Mouse (Mus musculus): ENCODE data around the gene Cyp2d22. TPM values are rescaled to one million over a fixed set of nuclear protein-coding genes. Genes with fewer than 3 reads are reported as not detected.
"Not testable (repeated sequence)": the region's sequence is repeated elsewhere in the genome, so short reads cannot be mapped to it uniquely, and the experiment has no call there.

Cyp2d22 gene
- total RNA-seq (2021): 10 to 100 TPM; 40.3 to 41.1 TPM

GRCm38 (mm10) chr15:82379871-82380713 lies at the start of gene Cyp2d22:
Gene Cyp2d22 (minus strand): TSS chr15:82380260.
- no peak for DNase-seq (ENCODE audit: extremely low spot score in 1 of 2, low spot score in 1 of 2)

- DNase-seq (ENCODE audit: extremely low spot score in 1 of 2, low spot score in 1 of 2): no peak
Measured at GRCm38 (mm10) chr15:82423471-82423870, 43.4 kb upstream of the Cyp2d22 start.

GRCm38 (mm10) chr15:82422935-82423334 lies 42.9 kb upstream of the Cyp2d22 start:
- no peak for DNase-seq (ENCODE audit: extremely low spot score in 1 of 2, low spot score in 1 of 2)

- no peak for DNase-seq (ENCODE audit: extremely low spot score in 1 of 2, low spot score in 1 of 2)
Measured at GRCm38 (mm10) chr15:82418616-82419015, 38.6 kb upstream of the Cyp2d22 start.

GRCm38 (mm10) chr15:82416797-82417789 lies 37.0 kb upstream of the Cyp2d22 start:
- peak; percentile 64 to 74 for DNase-seq (ENCODE audit: extremely low spot score in 1 of 2, low spot score in 1 of 2)

- DNase-seq (ENCODE audit: extremely low spot score in 1 of 2, low spot score in 1 of 2): no peak
Measured at GRCm38 (mm10) chr15:82407536-82407935, 27.5 kb upstream of the Cyp2d22 start.

- no peak for DNase-seq (ENCODE audit: extremely low spot score in 1 of 2, low spot score in 1 of 2)
Measured at GRCm38 (mm10) chr15:82406981-82407380, 26.9 kb upstream of the Cyp2d22 start, which contains the start of gene Cyp2d10. Gene Cyp2d10 (minus strand): TSS chr15:82407195.

- DNase-seq (ENCODE audit: extremely low spot score in 1 of 2, low spot score in 1 of 2): no peak
Measured at GRCm38 (mm10) chr15:82404163-82404562, 24.1 kb upstream of the Cyp2d22 start.

- DNase-seq (ENCODE audit: extremely low spot score in 1 of 2, low spot score in 1 of 2): no peak
Measured at GRCm38 (mm10) chr15:82403606-82404005, 23.5 kb upstream of the Cyp2d22 start.

GRCm38 (mm10) chr15:82402741-82403140 lies 22.7 kb upstream of the Cyp2d22 start:
- DNase-seq (ENCODE audit: extremely low spot score in 1 of 2, low spot score in 1 of 2): no peak

- DNase-seq (ENCODE audit: extremely low spot score in 1 of 2, low spot score in 1 of 2): no peak
Measured at GRCm38 (mm10) chr15:82402106-82402505, 22.0 kb upstream of the Cyp2d22 start.

- DNase-seq (ENCODE audit: extremely low spot score in 1 of 2, low spot score in 1 of 2): no peak
Measured at GRCm38 (mm10) chr15:82401516-82401915, 21.5 kb upstream of the Cyp2d22 start.

GRCm38 (mm10) chr15:82395955-82396354 lies 15.9 kb upstream of the Cyp2d22 start:
- DNase-seq (ENCODE audit: extremely low spot score in 1 of 2, low spot score in 1 of 2): not testable (repeated sequence)

- DNase-seq (ENCODE audit: extremely low spot score in 1 of 2, low spot score in 1 of 2): not testable (repeated sequence)
Measured at GRCm38 (mm10) chr15:82393922-82394321, 13.9 kb upstream of the Cyp2d22 start, which contains the start of gene Cyp2d11. Gene Cyp2d11 (minus strand): TSS chr15:82394022.

- not testable (repeated sequence) for DNase-seq (ENCODE audit: extremely low spot score in 1 of 2, low spot score in 1 of 2)
Measured at GRCm38 (mm10) chr15:82389916-82390315, 9.9 kb upstream of the Cyp2d22 start.

GRCm38 (mm10) chr15:82385729-82386128 lies 5.7 kb upstream of the Cyp2d22 start:
- no peak for DNase-seq (ENCODE audit: extremely low spot score in 1 of 2, low spot score in 1 of 2)

GRCm38 (mm10) chr15:82382441-82382840 lies 2.4 kb upstream of the Cyp2d22 start:
- DNase-seq (ENCODE audit: extremely low spot score in 1 of 2, low spot score in 1 of 2): no peak

- DNase-seq (ENCODE audit: extremely low spot score in 1 of 2, low spot score in 1 of 2): no peak
Measured at GRCm38 (mm10) chr15:82380714-82381062, 628 bp upstream of the Cyp2d22 start.

GRCm38 (mm10) chr15:82379511-82379870 lies 569 bp downstream of the Cyp2d22 start:
- no peak for DNase-seq (ENCODE audit: extremely low spot score in 1 of 2, low spot score in 1 of 2)

- no peak for DNase-seq (ENCODE audit: extremely low spot score in 1 of 2, low spot score in 1 of 2)
Measured at GRCm38 (mm10) chr15:82378261-82379180, 1.5 kb downstream of the Cyp2d22 start.

All from layer of hippocampus, postnatal 25 days (tissue).